Mouse (Mus musculus) bone marrow macrophage, adult 2 months (primary cell): ENCODE measurements around the gene Cd33.

Source experiments
- CTCF ChIP-seq: IDR thresholded peaks from 2 replicates; pipeline ENCODE4 v1.5.1; 2012; ENCODE audit warnings: low read depth, mild to moderate bottlenecking, low read length, moderate library complexity
- POLR2A ChIP-seq: IDR thresholded peaks from 2 replicates; pipeline ENCODE4 v1.6.1; 2012; ENCODE audit warnings: mild to moderate bottlenecking, low read depth, low read length, borderline replicate concordance

DNA sequence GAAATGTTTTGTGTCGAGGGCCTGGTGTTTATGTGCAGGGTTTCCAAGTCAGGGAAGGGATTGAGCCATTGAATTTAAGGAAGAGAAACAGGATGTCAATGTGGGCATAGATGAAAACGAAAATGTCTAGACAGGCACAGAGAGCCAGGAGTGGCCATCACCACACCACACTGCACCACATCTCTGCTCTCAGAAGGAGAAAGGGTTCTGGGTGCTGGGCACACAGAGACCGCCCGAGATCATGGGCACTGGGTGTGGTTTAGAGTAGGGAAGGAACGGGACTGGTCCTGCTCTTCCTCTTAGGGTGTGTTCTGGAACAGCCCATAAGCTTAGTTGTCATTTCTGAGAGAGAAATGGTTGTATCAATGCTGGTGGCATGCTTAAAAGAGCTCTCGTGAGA lies 19.1 kb upstream of the Cd33 start:
- TF ChIP-seq POLR2A = no peak
- no peak for TF ChIP-seq CTCF
